Mouse (Mus musculus): Measurements from ENCODE around the gene Cnfn.

Cnfn gene

GRCm38 (mm10) chr7:25390054-25390770 lies 20.7 kb upstream of the Cnfn start:
- no peak for DNase-seq (ENCODE audit: low read depth, low spot score)

DNA sequence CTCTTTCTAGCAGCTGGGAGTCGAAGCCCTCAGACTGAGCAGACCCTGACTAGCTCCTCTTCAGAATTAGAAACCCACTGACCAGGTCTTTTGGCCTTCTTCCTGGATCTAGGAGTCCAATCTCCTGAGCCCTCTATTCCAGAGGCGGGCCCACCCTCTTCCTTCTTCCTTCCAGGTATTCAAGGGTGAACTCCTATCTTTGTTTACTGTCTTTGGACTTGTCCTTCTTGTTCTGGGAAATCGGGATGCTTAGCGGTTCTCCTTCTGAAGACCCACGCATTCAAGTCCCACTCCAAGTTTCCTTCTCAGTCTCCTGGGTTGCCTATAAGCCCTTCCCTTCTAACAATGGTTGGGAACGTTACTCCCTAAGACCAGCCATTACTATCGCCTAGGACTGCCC lies 19.4 kb upstream of the Cnfn start:
- DNase-seq (ENCODE audit: low read depth, low spot score): no peak

DNA sequence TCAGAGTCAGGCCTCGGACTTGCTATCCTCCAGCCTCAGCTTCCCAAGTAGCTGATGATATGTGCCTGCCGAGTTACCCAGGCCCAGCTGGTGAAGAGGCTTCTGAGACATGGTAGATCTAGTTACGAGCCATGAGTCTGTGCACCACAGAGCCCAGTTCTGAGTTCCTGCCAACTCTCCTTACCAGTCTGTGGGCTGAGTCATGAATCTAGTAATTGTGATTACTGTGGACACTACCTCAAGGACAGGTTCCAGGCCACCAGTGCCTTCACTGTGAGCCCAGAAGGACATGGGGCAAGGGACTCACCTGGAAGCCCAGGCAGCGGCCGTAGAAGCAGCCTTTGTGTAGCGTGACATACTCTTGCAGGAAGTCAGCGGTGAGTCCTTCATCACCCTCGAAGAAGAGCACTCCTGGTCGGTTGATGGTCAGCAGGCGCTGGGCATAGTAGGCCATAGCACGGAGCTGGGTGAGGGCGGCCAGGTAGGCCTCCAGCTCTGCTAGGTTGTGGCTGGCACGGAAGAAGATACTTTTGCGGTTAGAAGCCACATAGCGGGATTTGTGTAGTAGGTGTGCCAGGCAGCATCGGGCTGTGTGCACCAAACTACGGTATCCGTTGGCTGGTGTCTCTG lies 18.4 kb upstream of the Cnfn start:
- no peak for DNase-seq (ENCODE audit: low read depth, low spot score)

GRCm38 (mm10) chr7:25385850-25386555 lies 16.5 kb upstream of the Cnfn start:
- DNase-seq (ENCODE audit: low read depth, low spot score): no peak

- DNase-seq (ENCODE audit: low read depth, low spot score): no peak
Observed at GRCm38 (mm10) chr7:25385259-25385658, 15.7 kb upstream of the Cnfn start.

GRCm38 (mm10) chr7:25384818-25385217 lies 15.3 kb upstream of the Cnfn start:
- no peak for DNase-seq (ENCODE audit: low read depth, low spot score)

DNA sequence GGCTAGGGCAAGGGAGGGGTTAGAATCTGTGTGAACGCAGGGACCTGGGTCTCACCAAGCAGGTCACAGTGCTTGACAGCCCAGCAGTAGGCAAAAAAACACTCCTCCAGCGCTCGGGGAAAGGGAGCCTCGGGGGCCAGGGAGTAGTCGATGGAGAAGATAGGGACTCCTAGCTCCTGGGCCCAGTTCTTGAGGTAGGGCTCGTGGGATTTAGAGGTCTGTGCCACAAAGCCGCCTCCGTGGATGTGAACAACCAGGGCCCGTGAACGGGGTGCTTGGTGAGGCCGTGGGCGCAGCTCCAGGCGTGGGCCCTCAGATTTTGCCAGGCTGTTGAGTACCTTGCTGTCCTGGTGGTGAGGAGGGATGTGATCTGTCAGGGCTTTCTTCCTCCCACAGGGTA lies 14.8 kb upstream of the Cnfn start:
- no peak for DNase-seq (ENCODE audit: low read depth, low spot score)

GRCm38 (mm10) chr7:25383891-25384290 lies 14.4 kb upstream of the Cnfn start:
- no peak for DNase-seq (ENCODE audit: low read depth, low spot score)

GRCm38 (mm10) chr7:25383385-25383784 lies 13.9 kb upstream of the Cnfn start:
- no peak for DNase-seq (ENCODE audit: low read depth, low spot score)

DNA sequence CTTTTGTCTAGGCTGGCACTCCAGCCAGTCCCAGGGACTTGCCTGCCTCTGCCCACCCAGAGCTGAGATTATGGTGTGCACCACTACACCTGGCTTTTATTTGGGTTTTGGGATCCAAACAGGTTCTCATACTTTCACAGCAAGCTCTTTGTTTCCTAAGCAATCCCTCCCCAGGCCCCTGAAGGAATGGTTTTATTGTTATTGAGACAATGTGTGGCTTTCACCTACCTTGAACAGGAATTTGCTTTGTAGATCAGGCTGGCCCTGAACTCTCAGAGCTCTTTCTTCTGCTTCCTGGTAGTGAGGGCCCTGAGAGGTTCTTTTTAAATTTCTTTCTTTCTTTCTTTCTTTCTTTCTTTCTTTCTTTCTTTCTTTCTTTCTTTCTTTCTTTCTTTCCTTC lies 13.0 kb upstream of the Cnfn start:
- no peak for DNase-seq (ENCODE audit: low read depth, low spot score)

GRCm38 (mm10) chr7:25381284-25381680 lies 11.8 kb upstream of the Cnfn start:
- DNase-seq (ENCODE audit: low read depth, low spot score): no peak

GRCm38 (mm10) chr7:25380392-25381283 lies 11.1 kb upstream of the Cnfn start:
- no peak for DNase-seq (ENCODE audit: low read depth, low spot score)

DNA sequence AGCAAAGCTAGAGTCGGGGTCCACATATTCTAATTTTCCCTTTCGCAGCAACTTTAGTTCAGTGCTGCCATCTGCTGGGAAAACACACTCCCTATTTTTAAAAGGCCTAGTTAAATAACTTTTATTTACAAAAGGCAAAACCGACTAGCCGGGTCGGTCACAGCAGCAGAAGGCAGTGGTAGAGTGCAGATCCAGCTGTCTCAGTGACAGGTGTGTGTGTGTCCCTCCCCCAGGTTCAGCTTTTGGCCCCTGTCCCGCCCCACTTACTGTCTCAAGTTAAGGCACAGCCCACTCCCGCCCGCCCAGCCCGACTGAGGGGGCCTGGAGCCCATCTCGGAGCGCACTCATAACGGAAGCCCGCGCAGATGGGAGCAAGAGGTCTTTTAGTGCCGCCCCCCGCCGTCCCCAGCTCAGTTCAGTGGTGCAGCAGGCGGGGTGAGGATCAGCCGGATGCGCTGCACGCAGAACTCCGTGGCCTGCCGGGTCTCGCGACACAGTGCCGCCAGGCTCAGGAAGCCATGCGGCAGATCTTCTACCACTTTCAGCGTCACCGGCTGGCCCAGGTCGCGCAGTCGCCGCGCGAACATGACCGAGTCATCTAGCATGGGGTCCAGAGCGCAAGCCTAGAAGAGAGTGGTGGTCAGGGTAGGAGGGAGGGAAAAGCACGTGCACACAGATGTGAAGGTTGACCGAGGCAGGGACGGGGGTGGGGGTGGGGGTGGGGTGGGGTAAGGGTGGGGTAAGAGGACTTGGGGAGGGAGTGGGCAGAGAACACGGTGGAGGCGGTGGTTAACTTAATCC lies 10.2 kb upstream of the Cnfn start:
- DNase-seq (ENCODE audit: low read depth, low spot score): peak; percentile 64

DNA sequence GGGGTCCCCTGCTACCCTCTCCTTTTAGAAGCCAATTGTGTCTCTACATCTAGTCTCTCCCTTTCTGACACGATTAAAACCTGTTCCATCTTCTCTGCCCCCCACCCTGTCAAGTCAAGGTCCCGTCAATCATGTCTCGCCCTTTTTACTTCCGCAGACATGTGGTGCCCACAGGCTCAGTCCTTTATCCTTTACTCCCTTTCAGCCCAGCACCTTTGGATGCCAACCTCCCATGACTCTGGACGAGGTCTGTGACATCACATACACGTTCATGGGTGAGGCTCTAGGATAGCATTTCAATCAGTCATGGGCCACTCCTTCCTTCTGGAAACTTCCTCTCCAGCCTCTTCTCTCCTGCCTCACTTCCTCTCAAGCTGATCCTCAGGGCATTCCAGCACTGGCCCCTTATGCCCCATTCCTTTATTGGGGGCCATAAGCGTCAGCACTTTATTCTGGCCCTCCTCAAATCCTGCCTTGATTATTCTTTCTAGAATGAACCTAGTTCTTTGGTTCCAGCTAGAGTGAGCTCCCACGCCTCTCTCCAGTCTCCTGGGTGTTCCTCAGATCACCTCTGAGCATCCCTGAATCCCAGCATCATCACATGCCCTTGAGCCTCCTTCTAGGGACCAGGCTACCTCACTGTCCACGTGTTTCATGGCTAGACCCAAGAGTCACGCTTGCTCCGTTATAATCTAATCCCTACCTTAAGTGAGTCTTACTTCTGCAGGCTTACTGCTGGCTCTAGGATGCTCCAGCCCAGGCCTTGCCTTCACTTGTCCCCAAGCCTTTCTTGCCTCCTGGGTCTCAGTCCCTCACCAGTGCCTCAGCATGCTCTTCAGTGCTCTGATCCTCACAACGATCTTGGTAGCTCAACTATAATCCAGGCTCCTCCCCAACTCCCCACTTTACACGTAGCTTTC lies 8.9 kb upstream of the Cnfn start:
- no peak for DNase-seq (ENCODE audit: low read depth, low spot score)

GRCm38 (mm10) chr7:25377100-25377700 lies 7.7 kb upstream of the Cnfn start:
- no peak for DNase-seq (ENCODE audit: low read depth, low spot score)

GRCm38 (mm10) chr7:25376556-25376955 lies 7.0 kb upstream of the Cnfn start:
- peak; percentile 57 for DNase-seq (ENCODE audit: low read depth, low spot score)

DNA sequence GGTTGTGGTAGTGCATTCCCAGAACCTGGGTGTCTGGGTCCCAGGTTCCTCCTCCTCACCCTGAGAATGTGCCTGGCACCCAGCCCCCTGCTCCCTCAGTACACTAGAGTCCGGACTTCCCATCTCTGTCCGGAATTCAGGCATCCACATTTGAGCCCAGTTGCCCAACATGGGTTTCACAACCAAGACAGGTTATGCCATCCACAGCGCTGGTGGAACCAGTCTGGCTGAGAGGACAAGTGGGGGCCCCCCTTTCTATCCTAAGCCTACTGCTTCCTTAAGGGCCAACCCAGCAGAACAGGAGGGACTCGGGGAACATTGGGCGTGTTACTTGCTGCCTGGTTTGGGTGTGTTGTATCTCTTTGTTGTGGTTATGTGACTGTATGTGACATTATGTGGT lies 2.9 kb upstream of the Cnfn start:
- no peak for DNase-seq (ENCODE audit: low read depth, low spot score)

DNA sequence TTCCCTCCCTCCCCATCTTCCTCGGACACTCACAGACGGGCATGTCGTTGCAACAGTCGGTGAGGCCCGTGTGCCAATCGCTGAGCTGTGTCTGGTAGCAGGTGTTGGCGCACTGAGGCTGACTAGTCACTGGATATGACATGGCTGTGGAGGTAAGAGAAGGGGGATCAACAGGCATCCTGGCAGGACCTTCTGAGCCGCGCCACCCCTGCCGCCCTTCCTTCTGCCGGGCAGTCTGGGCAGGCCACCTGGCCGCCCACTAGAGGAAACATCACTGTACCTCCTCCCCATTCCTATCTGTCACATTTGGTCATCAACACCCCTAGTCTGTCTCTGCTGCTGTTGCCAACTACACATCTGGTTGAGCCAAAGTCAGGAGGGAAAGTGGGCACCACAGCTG lies 1.2 kb downstream of the Cnfn start:
- DNase-seq (ENCODE audit: low read depth, low spot score): no peak

DNA sequence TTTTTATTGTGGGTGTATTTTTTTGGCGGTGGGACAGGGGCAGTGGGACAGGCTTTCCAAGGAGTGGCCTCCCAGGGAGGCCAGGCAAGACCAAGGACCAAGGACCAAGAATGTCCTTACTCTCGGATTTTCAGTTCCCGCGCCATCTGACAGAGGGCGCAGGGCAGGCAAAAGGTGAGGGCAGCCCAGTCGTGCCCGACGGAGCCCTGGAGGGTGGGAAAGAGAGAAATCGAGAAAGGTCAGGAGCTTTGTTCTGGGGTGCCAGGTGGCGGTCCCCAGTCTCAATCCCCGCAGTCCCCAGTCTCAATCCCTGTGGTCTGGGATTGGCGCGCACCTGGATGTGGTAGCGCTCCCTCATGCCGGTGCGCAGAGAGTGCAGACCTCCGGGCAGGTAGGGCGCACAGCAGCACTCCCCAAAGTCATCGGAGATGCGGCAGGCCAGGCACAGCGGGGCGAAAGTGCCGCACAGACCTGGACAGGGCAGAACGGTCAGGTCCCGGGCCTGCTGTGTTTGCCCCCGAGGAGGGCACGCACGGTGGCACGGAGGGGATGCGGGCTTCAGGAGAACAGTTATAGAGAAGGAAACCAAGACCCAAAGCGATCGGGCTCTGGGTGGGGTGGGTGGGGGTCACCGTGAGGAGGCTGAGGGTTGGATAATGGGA lies 1.8 kb downstream of the Cnfn start:
- no peak for DNase-seq (ENCODE audit: low read depth, low spot score)

Measured in brain, embryonic 18.5 days (tissue).